Mouse (Mus musculus): ENCODE results near the gene Sgk2. TPM values are rescaled to one million over a fixed set of nuclear protein-coding genes. Genes with fewer than 3 reads are reported as not detected.

The Sgk2 gene
- total and polyA plus RNA-seq, 2 experiments from 2014 or later: 0.11 to 0.16 TPM

DNA sequence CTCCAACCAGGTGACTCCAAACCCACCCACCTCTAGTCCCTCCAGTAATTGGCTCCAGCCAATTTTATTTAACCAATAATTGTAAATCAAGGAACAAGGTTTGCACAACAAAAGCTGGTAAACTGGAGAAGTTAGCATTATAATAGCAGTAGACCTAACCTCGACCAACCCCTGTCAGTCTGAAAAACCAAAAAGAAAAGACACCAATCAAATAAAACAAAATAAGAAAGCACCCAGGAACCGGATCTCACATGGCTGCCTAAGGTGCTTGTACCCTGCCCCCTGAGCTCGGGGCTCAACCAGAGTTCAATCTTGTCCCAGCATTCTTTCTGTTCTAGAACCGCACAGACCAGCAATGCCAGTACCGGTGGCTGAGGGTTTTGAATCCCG lies 75.0 kb downstream of the Sgk2 start:
- ATAC-seq (no peak), DNase-seq (ENCODE audit: low spot score) (no peak)
- Histone ChIP-seq H3K4me3 (ENCODE audit: low read length) (no peak overlapping the region), H3K4me1 (ENCODE audit: insufficient read depth, low read length) (no peaks in the 10 kb centered on the region), H3K36me3 (ENCODE audit: insufficient read depth, low read length) (no peaks in the 10 kb centered on the region), H3K27me3 (ENCODE audit: insufficient read depth, low read length) (no peaks in the 10 kb centered on the region), H3K27ac (no peak overlapping the region), H3K9ac (replicated peaks; ENCODE audit: low read length) (no peak overlapping the region), H3K4me2 (ENCODE audit: low read depth, low read length) (no peak overlapping the region), H3K9me3 (ENCODE audit: low read length) (no peaks in the 10 kb centered on the region)
- WGBS: 78% methylated on average over 6 of the region's 6 CpGs
- no peak for TF ChIP-seq CTCF (IDR thresholded peaks at IDR 0.05; ENCODE audit: low read depth)

Other genes with a start within 250 kb of the Sgk2 start
- 87.2 and 99.4 TPM in 2 replicates for gene Srsf6, start 55.8 kb upstream of the Sgk2 start, total RNA-seq (2014; rRNA removed)
- 124 and 135 TPM in 2 replicates for gene Srsf6, start 55.8 kb upstream of the Sgk2 start, polyA plus RNA-seq (2015; fragmentation: Nextera tagmentation; extraction: Ambion mirVana)
- 10.9 and 38.4 TPM in 2 replicates for gene L3mbtl1, start 43.9 kb upstream of the Sgk2 start, total RNA-seq (2014; rRNA removed)
- 7.5 and 8.1 TPM in 2 replicates for gene L3mbtl1, start 43.9 kb upstream of the Sgk2 start, polyA plus RNA-seq (2015; fragmentation: Nextera tagmentation; extraction: Ambion mirVana)
- 15.8 and 19.3 TPM in 2 replicates for gene Ift52, start 30.0 kb downstream of the Sgk2 start, total RNA-seq (2014; rRNA removed)
- 31.8 and 33.0 TPM in 2 replicates for gene Ift52, start 30.0 kb downstream of the Sgk2 start, polyA plus RNA-seq (2015; fragmentation: Nextera tagmentation; extraction: Ambion mirVana)
- gene Mybl2, start 67.4 kb downstream of the Sgk2 start, total RNA-seq (2014; rRNA removed): 3.9 and 5.2 TPM in 2 replicates
- 3.7 and 4.5 TPM in 2 replicates for gene Mybl2, start 67.4 kb downstream of the Sgk2 start, polyA plus RNA-seq (2015; fragmentation: Nextera tagmentation; extraction: Ambion mirVana)
- gene Gtsf1l, start 100.5 kb downstream of the Sgk2 start, total RNA-seq (2014; rRNA removed): not detected in 2 replicates
- not detected in 2 replicates for gene Gtsf1l, start 100.5 kb downstream of the Sgk2 start, polyA plus RNA-seq (2015; fragmentation: Nextera tagmentation; extraction: Ambion mirVana)
- gene Tox2, start 215.8 kb downstream of the Sgk2 start, total RNA-seq (2014; rRNA removed): 4.3 and 5.0 TPM in 2 replicates
- 15.2 and 19.1 TPM in 2 replicates for gene Tox2, start 215.8 kb downstream of the Sgk2 start, polyA plus RNA-seq (2015; fragmentation: Nextera tagmentation; extraction: Ambion mirVana)

All from hindbrain, postnatal 0 days (tissue).